Mouse (Mus musculus) bone marrow, adult 2 months (tissue): Measurements from ENCODE around the gene Steap3.

Source experiments
- CTCF ChIP-seq: fragments of 200-500 bp; IDR thresholded peaks from 2 replicates; pipeline ENCODE4 v1.5.1; 2011; ENCODE audit warnings: low read length, control low read depth; ENCODE audit not compliant: control insufficient read depth, insufficient read depth
- POLR2A ChIP-seq: fragments of 200-500 bp; IDR thresholded peaks from 2 replicates; pipeline ENCODE4 v1.6.1; 2011; ENCODE audit warnings: low read depth, mild to moderate bottlenecking, control low read depth, low read length, borderline replicate concordance; ENCODE audit not compliant: control insufficient read depth

- TF ChIP-seq POLR2A: no peak
- no peak for TF ChIP-seq CTCF
Measured at GRCm38 (mm10) chr1:120208502-120209230, 63.8 kb downstream of the Steap3 start.
